Mouse (Mus musculus) embryonic facial prominence, embryonic 14.5 days (tissue): Measurements from ENCODE around the gene Pop5. TPM values are rescaled to one million over a fixed set of nuclear protein-coding genes. Genes with fewer than 3 reads are reported as not detected.
A peak's percentile ranks its signal among the peaks of the same experiment; 100 is the strongest.

Experiments used
- ATAC-seq: fragments of 200-750 bp; cut with Nextera tagmentation; 2 replicates; pipeline ENCODE4 v1.8.0; 2017; ENCODE audit warnings: low read depth, moderate number of reproducible peaks, moderate TSS enrichment
- DNase-seq: peaks from one replicate; pipeline ENCODE4 v3.0.0-alpha.2; 2015; ENCODE audit warnings: low spot score
- H3K27ac ChIP-seq: fragments of 300-500 bp; sonication (generic); replicated peaks from 2 replicates; pipeline ENCODE4 v1.5.1; 2014; ENCODE audit warnings: low read depth, mild to moderate bottlenecking, low read length, moderate library complexity
- H3K27me3 ChIP-seq: fragments of 300-500 bp; sonication (generic); replicated peaks from 2 replicates; pipeline ENCODE4 v1.6.1; 2014; ENCODE audit warnings: low read length; ENCODE audit not compliant: control insufficient read depth, insufficient read depth
- H3K36me3 ChIP-seq: fragments of 300-500 bp; sonication (generic); 2 replicates; pipeline ENCODE4 v1.6.1; 2014; ENCODE audit warnings: low read length, mixed read lengths; ENCODE audit not compliant: control insufficient read depth, insufficient read depth
- H3K4me1 ChIP-seq: fragments of 300-500 bp; sonication (generic); 2 replicates; pipeline ENCODE4 v1.6.1; 2014; ENCODE audit warnings: antibody characterized with exemption, low read length; ENCODE audit not compliant: control insufficient read depth, insufficient read depth
- H3K4me2 ChIP-seq: fragments of 300-500 bp; sonication (generic); 2 replicates; pipeline ENCODE4 v1.6.1; 2014; ENCODE audit warnings: low read depth, mild to moderate bottlenecking, low read length, moderate library complexity, mixed read lengths
- H3K4me3 ChIP-seq: fragments of 300-500 bp; sonication (generic); 2 replicates; pipeline ENCODE4 v1.5.1; 2014; ENCODE audit warnings: low read depth, mild to moderate bottlenecking, low read length
- H3K9ac ChIP-seq: fragments of 300-500 bp; sonication (generic); 2 replicates; pipeline ENCODE4 v1.6.1; 2014; ENCODE audit warnings: low read depth, mild to moderate bottlenecking, low read length, moderate library complexity, mixed read lengths
- H3K9me3 ChIP-seq: fragments of 300-500 bp; sonication (generic); 2 replicates; pipeline ENCODE4 v1.6.1; 2016; ENCODE audit warnings: low read length; ENCODE audit not compliant: control insufficient read depth
- WGBS: fragments of 180-500 bp; shearing (Covaris S2); extraction: QIAGEN DNeasy Blood & Tissue Kit; methylation state at CpG from one replicate; pipeline ENCODE4 v1.1.7; 2014; 5-methylcytosine and 5-hydroxymethylcytosine counted together
- polyA plus RNA-seq: library from polyadenylated mRNA; unstranded; fragments of >200 nt; fragmentation: Nextera tagmentation; extraction: Ambion mirVana; gene quantifications from 2 replicates; pipeline ENCODE4 v1.2.1, GENCODE M21; 2014

The Pop5 gene
- polyA plus RNA-seq, 1 experiment from 2014 or later: 95.5 TPM

DNA sequence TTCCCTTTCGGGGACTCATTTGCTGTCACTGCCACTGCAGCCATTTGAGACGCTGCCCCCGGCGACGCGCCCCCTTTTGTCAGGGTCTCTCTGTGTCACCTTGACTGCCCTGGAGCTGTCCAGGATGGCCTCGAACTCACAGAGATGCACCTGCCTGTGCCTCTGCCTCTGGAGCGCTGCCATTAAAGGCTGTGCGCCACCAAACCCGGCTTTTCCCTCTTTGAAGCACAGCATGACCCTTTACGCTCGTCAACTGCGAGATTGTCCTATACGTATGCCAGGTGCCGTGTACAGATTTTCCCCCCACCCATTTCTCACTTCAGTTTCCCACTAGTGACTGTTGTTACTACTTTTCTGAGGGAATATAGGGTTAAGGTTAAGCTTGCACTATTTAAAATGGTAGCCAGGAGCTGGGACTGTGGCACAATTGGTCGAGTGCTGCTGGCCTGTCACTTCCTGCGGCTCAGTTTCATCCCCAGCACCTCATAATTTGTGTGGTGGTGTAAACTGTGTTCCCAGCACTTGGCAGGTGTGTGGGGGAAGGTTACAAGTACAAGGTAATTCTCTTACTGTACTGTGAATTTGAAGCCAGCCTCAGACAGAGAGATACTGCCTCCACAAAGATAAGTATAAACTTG, 44.5 kb downstream of the Pop5 start:
- Histone ChIP-seq H3K27ac (no peak overlapping the region), H3K4me3 (peak overlapping the region; percentile 86), H3K9ac (peak overlapping the region; percentile 86), H3K36me3 (peaks cover 21% of the 10 kb centered on the region), H3K4me1 (peaks cover 5% of the 10 kb centered on the region), H3K9me3 (no peaks in the 10 kb centered on the region), H3K27me3 (no peaks in the 10 kb centered on the region), H3K4me2 (peak overlapping the region; percentile 76)
- DNase-seq (no peak), ATAC-seq (0 out of 2 replicates have a peak, but pooled peaks have one; percentile 24)
- WGBS: 5% methylated on average over 17 of the region's 17 CpGs

DNA sequence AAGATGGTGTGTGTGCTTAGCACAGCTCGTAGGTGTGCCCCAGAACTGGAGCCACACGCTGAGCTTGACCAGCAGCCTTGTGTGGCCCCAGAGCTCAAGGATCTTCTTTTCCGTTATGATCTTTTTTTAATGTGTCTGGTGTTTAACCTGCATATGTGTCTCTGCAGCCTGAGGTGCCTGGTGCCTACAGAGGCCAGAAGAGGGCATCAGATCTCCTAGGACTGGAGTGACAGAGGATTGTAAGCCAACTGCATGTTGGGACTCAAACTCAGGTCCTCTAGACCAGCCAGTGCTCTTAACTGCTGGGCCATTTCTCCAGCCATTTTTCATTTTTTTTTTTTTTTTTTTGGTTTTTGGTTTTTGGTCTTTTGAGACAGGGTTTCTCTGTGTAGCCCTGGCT, 49.1 kb downstream of the Pop5 start:
- ATAC-seq (no peak), DNase-seq (no peak)
- Histone ChIP-seq H3K4me1 (peaks cover 5% of the 10 kb centered on the region), H3K4me3 (no peak overlapping the region), H3K36me3 (peaks cover 46% of the 10 kb centered on the region), H3K27me3 (no peaks in the 10 kb centered on the region), H3K9me3 (no peaks in the 10 kb centered on the region), H3K27ac (no peak overlapping the region), H3K9ac (no peak overlapping the region), H3K4me2 (no peak overlapping the region)
- 88% methylated on average over 3 of the region's 3 CpGs for WGBS

DNA sequence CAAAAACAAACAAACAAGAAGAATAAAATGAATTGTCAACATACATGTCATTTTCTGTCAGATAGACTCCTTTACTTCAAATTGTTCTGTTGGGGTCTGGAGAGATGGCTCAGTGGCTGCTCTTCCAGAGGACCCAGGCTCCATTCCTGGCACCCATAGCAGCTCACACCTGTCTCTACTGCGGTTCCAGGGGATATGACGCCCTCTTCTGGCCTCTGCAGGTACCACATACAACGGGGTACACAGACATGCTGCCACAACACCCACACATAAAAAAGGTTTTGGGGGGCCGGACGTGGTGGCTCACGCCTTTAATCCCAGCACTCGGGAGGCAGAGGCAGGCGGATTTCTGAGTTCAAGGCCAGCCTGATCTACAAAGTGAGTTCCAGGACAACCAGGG, 58.5 kb downstream of the Pop5 start:
- H3K27me3 ChIP-seq: no peaks in the 10 kb centered on the region
- ATAC-seq (no peak), DNase-seq (no peak)
- 90% methylated on average over 8 of the region's 8 CpGs for WGBS
- H3K27ac ChIP-seq: no peak overlapping the region
- no peak overlapping the region for H3K9ac ChIP-seq
- no peaks in the 10 kb centered on the region for H3K9me3 ChIP-seq
- H3K4me3 ChIP-seq: no peak overlapping the region
- no peak overlapping the region for H3K4me2 ChIP-seq
- peaks cover 6% of the 10 kb centered on the region for H3K4me1 ChIP-seq
- peaks cover 65% of the 10 kb centered on the region for H3K36me3 ChIP-seq

Other genes with a start within 250 kb of the Pop5 start
- gene Sppl3, start 224.7 kb upstream of the Pop5 start, polyA plus RNA-seq: 25.6 and 25.7 TPM in 2 replicates
- gene Gm10401, start 137.5 kb upstream of the Pop5 start, polyA plus RNA-seq: 53.2 and 54.0 TPM in 2 replicates
- 28.5 and 28.7 TPM in 2 replicates for gene Acads, start 116.5 kb upstream of the Pop5 start, polyA plus RNA-seq
- gene Unc119b, start 100.9 kb upstream of the Pop5 start, polyA plus RNA-seq: 32.2 and 35.4 TPM in 2 replicates
- 69.8 and 72.9 TPM in 2 replicates for gene Mlec, start 77.7 kb upstream of the Pop5 start, polyA plus RNA-seq
- gene Cabp1, start 41.5 kb upstream of the Pop5 start, polyA plus RNA-seq: 2.7 and 3.1 TPM in 2 replicates
- 77.2 and 79.1 TPM in 2 replicates for gene Rnf10, start 37.1 kb downstream of the Pop5 start, polyA plus RNA-seq
- 39.0 and 41.9 TPM in 2 replicates for gene Coq5, start 43.8 kb downstream of the Pop5 start, polyA plus RNA-seq
- 1,629 and 1,828 TPM in 2 replicates for gene Dynll1, start 65.2 kb downstream of the Pop5 start, polyA plus RNA-seq
- 203 and 230 TPM in 2 replicates for gene Srsf9, start 91.3 kb downstream of the Pop5 start, polyA plus RNA-seq
- gene Gatc, start 105.3 kb downstream of the Pop5 start, polyA plus RNA-seq: 26.5 and 26.7 TPM in 2 replicates
- 48.5 and 51.3 TPM in 2 replicates for gene Triap1, start 105.4 kb downstream of the Pop5 start, polyA plus RNA-seq
- gene Cox6a1, start 113.1 kb downstream of the Pop5 start, polyA plus RNA-seq: 833 and 912 TPM in 2 replicates
- 16.0 and 16.2 TPM in 2 replicates for gene Msi1, start 193.8 kb downstream of the Pop5 start, polyA plus RNA-seq
- not detected in 2 replicates for gene Pla2g1b, start 230.4 kb downstream of the Pop5 start, polyA plus RNA-seq
- gene Sirt4, start 248.9 kb downstream of the Pop5 start, polyA plus RNA-seq: 13.9 and 20.3 TPM in 2 replicates